ENCODE assay signal across 10 mouse cellular contexts in genomic region chr7:122670442-122670872, GRCm38 (mm10). TPM values are rescaled to one million over a fixed set of nuclear protein-coding genes. Genes with fewer than 3 reads are reported as not detected.
DNase-seq lines count a peak whose midpoint lies in the region; ATAC-seq lines count a peak whose summit lies in the region.
"Had no signal": no experiment of that assay in that cellular context is flagged by ENCODE, and none has a peak within 500 bp of the region (broad histone marks: within the 10 kb centered on the region; RNA-seq: fewer than 3 reads in every experiment).

Gene Cacng3 (plus strand): TSS chr7:122670492.

- no peak within 1 kb of the TSS for H3K9ac ChIP-seq in heart, embryonic 11.5 days (ENCODE audit: low read depth, low read length)
- H3K9ac ChIP-seq in neural tube, embryonic 11.5 days (ENCODE audit: low read length), result no peak within 1 kb of the TSS
- peak within 1 kb of the TSS; percentile 63 for H3K9ac ChIP-seq in neural tube, embryonic 14.5 days (replicated peaks; ENCODE audit: low read depth, low read length)
- H3K9ac ChIP-seq: limb, embryonic 15.5 days had no signal

- H3K27ac ChIP-seq in heart, embryonic 11.5 days (ENCODE audit: low read depth, low read length), result no peak within 1 kb of the TSS
- no peak within 1 kb of the TSS for H3K27ac ChIP-seq in neural tube, embryonic 11.5 days (ENCODE audit: low read depth, low read length)
- peak within 1 kb of the TSS; percentile 46 for H3K27ac ChIP-seq in neural tube, embryonic 14.5 days (ENCODE audit: low read depth, low read length)
- H3K27ac ChIP-seq: limb, embryonic 15.5 days had no signal

- ATAC-seq in heart, embryonic 11.5 days (replicated peaks; ENCODE audit: insufficient number of reproducible peaks, low FRiP score, low TSS enrichment), result no peak
- ATAC-seq in neural tube, embryonic 11.5 days (ENCODE audit: insufficient read depth, low FRiP score, low TSS enrichment), result no peak
- ATAC-seq in neural tube, embryonic 14.5 days (ENCODE audit: low read depth), result no peak; the same call in 1 of the 2 replicates
- no peak for ATAC-seq in activated CD4-positive, CD25-positive, alpha-beta regulatory T cell, adult 4 months

- H3K4me2 ChIP-seq in heart, embryonic 11.5 days, result peak within 1 kb of the TSS; percentile 58
- peak within 1 kb of the TSS; percentile 35 for H3K4me2 ChIP-seq in neural tube, embryonic 11.5 days (ENCODE audit: low read depth)
- peak within 1 kb of the TSS; percentile 75 for H3K4me2 ChIP-seq in neural tube, embryonic 14.5 days (ENCODE audit: low read depth, low read length)
- H3K4me2 ChIP-seq: limb, embryonic 15.5 days had no signal

- no peak for DNase-seq in heart, postnatal 25 days (ENCODE audit: low spot score)
- DNase-seq in neural tube, embryonic 11.5 days (ENCODE audit: low spot score), result no peak
- no peak for DNase-seq in neural tube, embryonic 10.5 days (ENCODE audit: extremely low spot score, low spot score)
- no peak for DNase-seq in layer of hippocampus, postnatal 10 days (ENCODE audit: low spot score in 2 of 2)
- DNase-seq in spleen, adult 18-20 months, result no peak

- intact Hi-C loops in heart, postnatal 25 days (cut with DNase I), result loop anchor here (5.0 kb wide), 2 partner anchors 142 to 252 kb away; no protein-coding TSS in a partner anchor

- 5% methylated on average over 13 of the region's 13 CpGs for WGBS in heart, embryonic 11.5 days (ENCODE audit: insufficient replicate concordance)
- WGBS in neural tube, embryonic 11.5 days, result 17% methylated on average over 13 of the region's 13 CpGs
- WGBS in neural tube, embryonic 14.5 days, result 12% methylated on average over 13 of the region's 13 CpGs

- H3K4me3 ChIP-seq in heart, embryonic 11.5 days (ENCODE audit: low read depth, low read length), result peak within 1 kb of the TSS; percentile 15
- H3K4me3 ChIP-seq in neural tube, embryonic 11.5 days (ENCODE audit: low read depth, low read length), result peak within 1 kb of the TSS; percentile 12; the same call in 1 of the 2 replicates
- H3K4me3 ChIP-seq in neural tube, embryonic 14.5 days (ENCODE audit: low read depth, low read length), result peak within 1 kb of the TSS; percentile 36
- H3K4me3 ChIP-seq: limb, embryonic 15.5 days had no signal

- peaks cover 12% of the 10 kb centered on the region; the same call in 1 of the 2 replicates for H3K27me3 ChIP-seq in heart, embryonic 11.5 days (ENCODE audit: control insufficient read depth, insufficient read depth, low read length)
- peaks cover 3% of the 10 kb centered on the region; the same call in 1 of the 2 replicates for H3K27me3 ChIP-seq in neural tube, embryonic 11.5 days (ENCODE audit: control insufficient read depth, insufficient read depth, low read length)
- H3K27me3 ChIP-seq in neural tube, embryonic 14.5 days (ENCODE audit: control insufficient read depth, insufficient read depth, low read length), result no peaks in the 10 kb centered on the region

- no peaks in the 10 kb centered on the region for H3K9me3 ChIP-seq in heart, embryonic 11.5 days (replicated peaks; ENCODE audit: control insufficient read depth, low read length)
- no peaks in the 10 kb centered on the region for H3K9me3 ChIP-seq in neural tube, embryonic 11.5 days (ENCODE audit: control insufficient read depth, low read length)
- H3K9me3 ChIP-seq in neural tube, embryonic 14.5 days (ENCODE audit: control insufficient read depth, low read length), result no peaks in the 10 kb centered on the region
- H3K9me3 ChIP-seq: limb, embryonic 15.5 days had no signal

- H3K36me3 ChIP-seq in heart, embryonic 11.5 days (ENCODE audit: control insufficient read depth, insufficient read depth, low read length), result no peaks in the 10 kb centered on the region
- no peaks in the 10 kb centered on the region for H3K36me3 ChIP-seq in neural tube, embryonic 11.5 days (ENCODE audit: control insufficient read depth, insufficient read depth, low read length)
- no peaks in the 10 kb centered on the region for H3K36me3 ChIP-seq in neural tube, embryonic 14.5 days (ENCODE audit: control insufficient read depth, insufficient read depth, low read length)
- H3K36me3 ChIP-seq: limb, embryonic 15.5 days had no signal

- H3K4me1 ChIP-seq in heart, embryonic 11.5 days (ENCODE audit: control insufficient read depth, insufficient read depth, low read length), result no peaks in the 10 kb centered on the region
- H3K4me1 ChIP-seq in neural tube, embryonic 11.5 days (ENCODE audit: control insufficient read depth, insufficient read depth, low read length), result no peaks in the 10 kb centered on the region
- no peaks in the 10 kb centered on the region for H3K4me1 ChIP-seq in neural tube, embryonic 14.5 days (ENCODE audit: control insufficient read depth, insufficient read depth, low read length)

RNA-seq across cellular contexts. Expression of gene Cacng3, which starts in this region (rescaled TPM):
- polyA plus RNA-seq in heart, embryonic 11.5 days (2014; fragmentation: Nextera tagmentation; extraction: Ambion mirVana), result 0.64 and 1.0 TPM in 2 replicates
- total RNA-seq in heart, postnatal 25 days (2021), result not detected
- 0.94 and 2.1 TPM in 2 replicates for polyA plus RNA-seq in neural tube, embryonic 11.5 days (2014; fragmentation: Nextera tagmentation; extraction: Ambion mirVana)
- total RNA-seq in layer of hippocampus, postnatal 10 days (2021), result 10 to 100 TPM; 36.0 to 40.1 TPM
- polyA plus RNA-seq in neural tube, embryonic 14.5 days (2014; fragmentation: Nextera tagmentation; extraction: Ambion mirVana), result 24.8 and 35.7 TPM in 2 replicates
- polyA plus RNA-seq in activated CD4-positive, CD25-positive, alpha-beta regulatory T cell, adult 4 months (2017; shearing (Covaris generic)), result not detected
- polyA plus RNA-seq: C2C12 had no signal

Comparison
In these comparisons a context has a peak if more than half of its experiments do, and no peak if none do; other contexts are left out.
1. RNA of gene Cacng3 (total RNA-seq): 36.0 to 40.1 TPM in layer of hippocampus, postnatal 10 days; not detected in heart, postnatal 25 days; every median in the first group is over 10 times any median in the second.
2. Peak in every context shown above with its lines, with median percentiles within 50 percentile points of each other: H3K4me2 ChIP-seq and H3K4me3 ChIP-seq.